Mouse (Mus musculus): Measurements from ENCODE around the gene Pou2f1.
"Not testable (repeated sequence)": the region's sequence is repeated elsewhere in the genome, so short reads cannot be mapped to it uniquely, and the experiment has no call there.

The Pou2f1 gene

DNA sequence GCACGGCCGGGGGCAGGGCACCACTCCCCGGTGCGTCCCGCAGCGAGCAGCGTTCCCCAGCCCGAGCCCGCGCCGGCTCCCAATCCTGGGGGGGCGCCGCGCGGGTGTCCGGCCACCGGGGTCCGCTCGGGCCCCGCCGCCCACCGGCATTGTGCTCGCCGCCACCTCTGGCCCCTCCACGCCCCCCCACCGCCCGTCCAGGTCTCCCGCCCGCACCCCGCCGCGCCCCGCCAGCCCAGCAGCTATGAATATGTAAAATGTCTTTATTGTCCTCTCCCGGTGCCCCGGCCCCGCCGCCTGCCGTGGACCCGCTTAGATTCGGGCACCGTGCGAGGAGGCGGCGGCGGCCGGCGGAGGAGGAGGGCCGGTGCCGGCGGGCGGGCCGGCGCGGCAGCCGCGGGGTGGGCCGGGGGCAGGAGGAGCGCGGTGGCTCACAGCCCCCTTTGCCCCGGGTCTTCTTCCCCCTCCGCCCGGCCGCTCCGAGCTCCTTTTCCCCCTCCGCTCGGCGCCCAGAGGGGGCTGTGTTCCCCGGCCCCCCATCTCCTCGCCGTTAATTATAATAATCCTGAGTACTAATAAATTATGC lies 481 bp downstream of the Pou2f1 start:
- peak in 1 of 2 experiments; percentile 72 for DNase-seq

- peak; percentile 32 to 68 for DNase-seq
Measured at GRCm38 (mm10) chr1:166001121-166001903, 1.2 kb downstream of the Pou2f1 start.

DNA sequence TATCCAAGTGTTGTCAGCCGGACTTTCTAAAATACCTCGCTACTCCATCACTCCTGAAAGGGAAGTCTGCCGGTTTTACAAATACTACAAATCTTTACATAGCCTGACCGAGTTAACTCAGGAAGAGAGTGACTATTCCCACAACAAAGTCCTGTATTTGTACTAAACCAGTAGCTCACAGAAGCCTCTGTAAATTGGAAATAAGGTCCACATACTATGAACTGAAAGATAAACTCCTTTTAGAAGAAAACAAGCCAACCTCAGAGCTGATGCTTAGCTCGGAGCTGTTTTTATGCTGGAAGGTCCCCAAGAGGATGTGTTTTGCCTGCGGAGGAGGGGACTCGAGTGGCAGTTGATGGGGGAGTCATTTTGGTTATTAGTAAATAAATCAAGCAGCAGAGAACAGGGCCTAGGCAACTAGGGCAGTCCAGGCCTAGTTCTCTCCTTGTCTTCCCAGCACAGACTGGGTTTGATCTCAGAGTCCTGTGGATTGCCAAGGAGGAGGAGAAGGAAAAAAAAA lies 1.8 kb downstream of the Pou2f1 start:
- DNase-seq: peak; percentile 33 to 40

GRCm38 (mm10) chr1:165999709-166000108 lies 2.8 kb downstream of the Pou2f1 start:
- DNase-seq: no peak

DNA sequence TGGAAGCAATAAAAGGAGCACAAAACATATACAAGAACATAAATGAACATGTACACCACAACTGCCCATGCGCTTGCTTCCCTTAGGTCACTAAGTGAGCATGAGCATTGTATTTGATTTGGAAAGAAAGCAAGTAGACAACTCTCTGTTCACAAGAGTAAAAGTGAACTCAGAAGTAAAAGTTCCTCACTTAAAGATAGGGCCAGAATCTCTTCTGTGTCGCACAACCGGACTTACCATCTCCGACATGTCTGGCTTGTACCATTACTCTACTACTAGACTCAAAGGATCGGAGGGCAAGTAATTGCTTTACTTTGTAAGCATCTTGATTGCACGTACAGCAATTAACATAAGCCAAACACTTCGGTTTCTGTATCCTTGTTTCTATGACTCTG lies 6.8 kb downstream of the Pou2f1 start:
- DNase-seq: no peak

DNA sequence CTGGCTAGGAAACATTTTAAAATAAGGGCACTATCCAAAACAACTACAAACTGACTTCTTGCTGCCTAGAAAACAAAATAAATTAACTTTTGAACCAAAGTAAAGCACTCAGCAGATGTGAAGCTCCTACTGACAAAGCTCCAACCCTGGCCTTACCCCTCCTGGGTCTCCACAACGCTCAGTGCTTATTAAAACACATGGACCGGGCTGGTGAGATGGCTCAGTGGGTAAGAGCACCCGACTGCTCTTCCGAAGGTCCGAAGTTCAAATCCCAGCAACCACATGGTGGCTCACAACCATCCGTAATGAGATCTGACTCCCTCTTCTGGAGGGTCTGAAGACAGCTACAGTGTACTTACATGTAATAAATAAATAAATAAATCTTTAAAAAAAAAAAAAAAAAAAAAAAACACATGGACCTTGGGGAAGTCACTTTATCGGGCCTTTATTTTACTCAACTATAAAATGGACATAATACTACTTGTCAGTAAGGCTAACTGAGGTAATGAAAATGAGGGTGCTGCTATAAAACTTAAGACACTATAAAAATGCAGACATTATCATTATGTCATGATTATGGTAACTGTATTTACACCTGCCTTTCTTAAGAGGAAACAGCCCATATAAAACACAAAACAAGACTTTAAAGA lies 7.3 kb downstream of the Pou2f1 start:
- DNase-seq: not testable (repeated sequence)

DNA sequence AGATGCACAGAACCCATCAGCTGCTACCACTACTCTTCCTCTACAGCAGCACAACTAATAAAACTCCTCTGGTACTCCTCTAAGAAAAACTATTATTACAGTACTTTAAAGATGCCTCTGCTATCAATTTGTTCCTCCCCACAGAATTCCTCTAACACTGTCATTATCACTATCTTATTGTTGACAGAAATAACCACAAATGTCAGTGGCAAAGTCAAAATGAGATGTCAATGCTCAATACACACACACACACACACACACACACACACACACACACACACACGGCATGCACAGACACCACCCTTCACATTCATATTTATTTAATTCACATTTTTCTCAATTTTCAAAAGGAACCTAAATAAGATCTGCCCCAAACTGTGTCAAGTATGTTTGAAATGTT lies 8.2 kb downstream of the Pou2f1 start:
- DNase-seq: no peak

DNA sequence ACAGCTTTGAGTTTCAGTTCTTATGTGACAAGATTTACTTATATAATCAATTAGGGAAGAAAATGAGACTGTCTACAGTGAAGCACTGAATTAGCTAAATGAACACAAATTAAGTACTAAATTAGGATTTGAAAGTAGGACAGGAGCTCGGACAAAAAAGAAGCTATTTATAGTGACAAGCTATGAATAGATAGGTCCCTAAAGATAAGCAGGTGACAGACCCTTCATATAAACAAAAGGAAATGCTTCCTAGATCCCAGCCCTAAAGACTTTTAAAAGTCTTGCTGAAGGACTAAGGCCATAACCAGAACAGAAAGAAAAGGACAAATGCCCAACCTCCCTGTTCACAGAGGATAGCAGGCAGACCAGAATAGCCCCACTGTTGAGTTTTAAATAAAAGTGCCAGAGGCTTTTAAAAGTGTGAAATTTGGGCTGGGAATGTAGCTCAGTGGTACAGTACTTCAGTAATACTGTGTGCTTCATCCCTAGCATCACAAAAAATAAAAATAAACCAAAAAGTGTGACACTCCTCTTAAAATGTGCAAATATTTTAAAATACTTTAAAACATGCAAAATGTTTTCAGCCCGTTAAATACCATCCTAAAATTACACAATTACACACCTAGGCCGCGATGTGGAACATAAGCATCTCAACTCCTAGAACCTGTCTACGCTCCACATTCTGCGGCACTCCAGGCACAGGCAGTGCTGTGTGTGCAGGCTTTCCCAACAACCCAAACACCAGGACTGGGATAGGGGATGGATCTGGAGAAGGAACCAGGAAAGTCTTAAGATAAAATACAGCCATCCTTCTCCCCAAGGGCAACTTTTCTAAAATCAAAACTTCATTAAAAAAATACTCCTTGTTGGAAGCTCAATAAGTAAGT lies 9.0 kb downstream of the Pou2f1 start:
- DNase-seq: no peak

DNA sequence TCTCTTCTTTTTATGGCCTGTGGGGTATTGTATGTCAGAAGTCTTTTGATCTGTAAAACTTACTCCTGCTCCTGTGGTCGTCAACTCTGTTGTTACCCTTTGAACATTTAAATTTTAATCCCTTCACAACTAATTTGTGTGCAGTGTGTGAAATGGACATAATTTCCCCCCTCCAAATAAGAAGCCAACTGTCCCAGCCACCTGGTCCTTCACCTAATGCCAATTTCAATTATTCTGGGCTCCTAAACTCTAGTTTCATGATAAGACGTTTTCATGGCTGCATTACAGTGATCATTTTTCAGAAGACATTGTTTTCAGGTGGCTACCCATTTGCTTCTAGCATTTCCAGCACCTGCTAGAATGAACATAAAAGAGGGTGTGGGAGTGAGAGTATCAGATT lies 13.9 kb downstream of the Pou2f1 start:
- peak; percentile 33 to 43 for DNase-seq

DNA sequence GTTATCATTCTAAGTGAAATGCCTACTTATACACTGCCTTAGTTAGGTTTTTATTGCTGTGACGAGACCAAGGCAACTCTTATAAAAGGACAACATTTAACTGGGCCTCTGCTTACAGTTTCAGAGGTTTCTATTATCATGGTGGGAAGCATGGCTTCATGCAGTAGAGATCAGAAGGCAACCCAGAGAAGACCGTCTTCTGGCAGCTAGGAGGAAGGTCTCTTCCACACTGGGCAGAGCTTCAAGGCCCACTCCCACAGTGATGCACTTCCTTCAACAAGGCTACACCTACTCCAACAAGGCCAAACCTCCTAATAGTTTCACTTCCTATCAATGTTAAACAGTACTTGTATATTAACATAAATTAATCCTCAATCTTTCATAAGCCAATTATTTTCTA lies 14.4 kb downstream of the Pou2f1 start:
- DNase-seq: no peak

GRCm38 (mm10) chr1:165985743-165986360 lies 16.6 kb downstream of the Pou2f1 start:
- DNase-seq: no peak

DNA sequence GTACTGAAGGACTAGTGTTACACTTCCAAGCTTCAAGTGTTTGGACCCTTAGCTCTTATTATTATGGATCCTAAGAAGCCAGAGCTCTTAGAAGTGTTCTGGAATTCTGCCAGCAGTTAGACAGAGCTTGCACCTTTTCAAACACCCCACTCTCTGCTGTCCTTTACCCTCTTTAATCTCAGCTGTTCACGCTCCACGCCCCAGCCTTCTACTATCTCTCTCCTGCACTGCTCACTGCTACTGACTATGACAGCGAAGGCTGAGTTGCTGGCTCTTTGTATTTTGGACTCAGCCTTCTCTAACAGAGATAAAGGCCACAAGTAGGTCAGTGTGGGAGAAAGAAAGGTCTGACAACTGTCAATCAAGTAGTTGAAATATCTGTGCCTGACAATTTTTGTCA lies 17.3 kb downstream of the Pou2f1 start:
- DNase-seq: no peak

DNA sequence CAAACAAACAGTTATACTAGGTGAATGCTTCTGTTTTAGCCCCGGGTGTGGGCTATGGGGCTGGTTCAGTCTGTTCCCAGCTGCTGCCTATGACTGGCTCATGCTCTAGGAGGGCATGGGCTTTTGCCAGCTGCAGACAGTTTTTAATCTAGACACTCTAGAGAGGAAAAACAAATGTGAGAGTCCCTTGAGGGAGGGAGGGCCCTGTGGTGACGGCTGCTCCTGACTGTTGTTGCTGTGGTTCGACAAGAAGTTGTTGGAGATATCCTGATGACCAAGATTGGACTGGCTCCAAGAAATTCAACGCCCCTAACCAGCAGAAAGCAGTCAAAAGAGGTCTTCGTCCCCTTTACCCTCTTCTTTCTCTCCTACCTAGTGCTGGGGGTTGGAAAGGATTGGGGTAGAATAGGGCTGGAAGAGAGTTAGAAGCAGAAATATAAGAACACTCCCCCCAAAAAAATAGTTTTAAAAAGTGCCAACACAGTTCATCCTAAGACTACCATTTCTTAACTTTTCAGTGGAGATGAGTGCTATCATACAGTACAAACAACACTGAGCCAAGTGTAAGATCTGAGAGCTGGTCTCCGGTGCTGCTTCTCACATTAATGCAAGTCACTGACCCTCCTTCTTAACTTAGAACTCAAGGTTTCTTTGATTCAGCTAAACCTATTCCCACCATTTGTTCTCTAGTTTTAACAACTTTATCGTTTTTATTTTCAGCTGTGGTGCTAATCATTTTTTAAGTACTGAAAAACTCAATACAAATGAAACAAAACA lies 25.6 kb downstream of the Pou2f1 start:
- DNase-seq: no peak

GRCm38 (mm10) chr1:165969001-165969690 lies 33.3 kb downstream of the Pou2f1 start:
- DNase-seq: no peak

GRCm38 (mm10) chr1:165967027-165967654 lies 35.3 kb downstream of the Pou2f1 start:
- peak; percentile 64 to 70 for DNase-seq

DNA sequence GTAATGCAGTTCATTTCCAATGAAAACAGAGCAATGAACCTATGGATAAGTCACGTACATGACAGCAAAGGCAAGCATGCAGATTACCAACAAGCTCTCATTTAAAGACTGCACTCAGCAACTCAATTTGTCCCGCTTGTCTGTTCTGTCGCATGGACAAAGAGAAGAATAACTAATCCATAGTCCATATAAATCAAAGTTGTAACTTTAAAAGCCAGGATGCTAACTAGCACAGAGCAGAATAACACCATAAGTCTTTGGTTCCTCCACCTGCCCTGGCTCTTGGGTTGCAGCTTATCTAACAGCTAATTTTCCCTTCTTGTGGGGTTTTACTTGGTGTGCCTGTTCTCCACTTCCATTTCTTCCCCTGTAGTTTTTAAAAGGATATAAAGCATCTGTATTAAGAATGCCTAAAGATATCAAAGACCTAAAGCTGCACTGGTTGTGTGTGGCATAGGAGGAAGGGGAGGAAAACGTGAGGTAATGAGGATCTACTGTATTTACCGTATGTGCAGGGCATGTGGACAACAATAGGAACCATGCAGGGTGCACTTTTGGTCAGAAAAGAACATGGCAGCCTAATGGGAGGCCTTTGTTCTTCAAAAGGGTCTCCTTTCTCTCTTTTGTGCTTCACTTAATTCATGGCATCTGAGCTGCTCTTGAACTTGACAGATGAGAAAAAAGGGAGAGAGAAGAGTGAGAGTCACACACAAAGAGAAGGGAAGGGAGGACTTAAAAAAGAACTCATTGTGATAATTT lies 36.1 kb downstream of the Pou2f1 start:
- no peak for DNase-seq

DNA sequence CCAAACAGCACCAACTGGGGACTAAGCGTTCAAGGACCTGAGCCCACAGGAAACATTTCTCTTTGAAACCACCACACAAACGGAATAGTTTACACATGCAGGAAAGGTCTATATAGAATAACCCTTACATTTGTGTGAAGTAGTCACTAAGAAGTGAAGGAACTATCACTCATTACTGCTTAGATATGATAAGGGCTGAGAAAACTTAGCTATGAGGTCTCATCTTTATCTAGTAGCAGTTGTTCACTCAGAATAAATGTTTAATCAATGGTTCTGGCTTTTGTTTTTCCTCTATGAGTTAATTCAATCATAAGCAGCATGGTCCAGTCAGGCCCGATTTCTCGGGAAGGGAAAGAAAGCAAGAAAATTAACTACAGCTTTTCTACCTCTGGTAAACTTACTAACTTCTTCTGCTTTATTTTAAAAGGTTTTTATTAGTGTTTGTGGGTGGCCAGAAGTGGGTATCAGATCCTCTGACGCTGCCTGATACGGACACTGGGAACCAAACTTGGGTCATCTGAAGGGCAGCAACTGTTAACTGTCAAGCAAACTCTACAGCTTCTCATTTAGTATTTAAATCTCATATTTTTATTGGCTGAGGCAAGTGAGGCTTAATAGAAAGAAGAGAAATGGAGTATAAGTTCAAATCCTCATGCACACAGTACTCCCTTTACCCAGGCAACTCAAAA lies 40.7 kb downstream of the Pou2f1 start:
- DNase-seq: no peak

DNA sequence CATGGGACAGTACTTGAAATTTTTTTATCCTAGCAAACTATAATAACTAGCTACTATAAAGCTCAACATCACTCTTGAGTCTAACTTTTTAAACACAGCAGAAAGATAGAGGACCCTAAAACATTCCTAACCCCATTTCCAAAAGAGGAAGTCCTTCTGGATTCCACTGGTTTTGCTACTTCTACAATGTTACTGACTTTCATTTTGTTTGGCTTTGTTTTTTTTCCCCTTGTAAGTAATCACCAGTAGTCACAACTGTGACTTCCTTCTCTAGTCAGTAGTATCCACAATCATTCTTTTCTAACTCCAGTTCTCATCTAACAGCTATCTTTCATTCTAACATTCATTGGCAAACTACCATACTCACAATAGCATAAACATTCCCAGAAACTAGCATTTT lies 44.3 kb downstream of the Pou2f1 start:
- no peak for DNase-seq

GRCm38 (mm10) chr1:165948214-165948813 lies 54.2 kb downstream of the Pou2f1 start:
- no peak for DNase-seq
